Mouse (Mus musculus) cortical plate, adult 2 months (tissue): ENCODE data around the gene Styx.

Source experiments
- CTCF ChIP-seq: fragments of 200-500 bp; IDR thresholded peaks from 2 replicates; pipeline ENCODE4 v1.5.1; 2011; ENCODE audit warnings: mild to moderate bottlenecking, control low read depth, low read length; ENCODE audit not compliant: insufficient read depth; ENCODE audit errors: extremely low read depth
- POLR2A ChIP-seq: fragments of 200-500 bp; IDR thresholded peaks from 2 replicates; pipeline ENCODE4 v1.6.1; 2011; ENCODE audit warnings: mild to moderate bottlenecking, low read length, control low read depth; ENCODE audit not compliant: insufficient read depth; ENCODE audit errors: extremely low read depth

- TF ChIP-seq CTCF (no peak), POLR2A (no peak)
Measured at GRCm38 (mm10) chr14:45430066-45430842, 79.4 kb downstream of the Styx start.
